Mouse (Mus musculus) v-Abl transformed pro-B cells (cell line): Measurements from ENCODE around the gene Rdh19.
"Not testable (repeated sequence)": the region's sequence is repeated elsewhere in the genome, so short reads cannot be mapped to it uniquely, and the experiment has no call there.

Experiments
- in situ Hi-C, 2 experiments: fragments of 400-800 bp; cut with MboI; formaldehyde crosslinking; loops; one replicate each; pipeline ENCODE4 v1.15.1; 2025; ENCODE audit not compliant: unreplicated experiment in 2 of 2

Rdh19 gene

DNA sequence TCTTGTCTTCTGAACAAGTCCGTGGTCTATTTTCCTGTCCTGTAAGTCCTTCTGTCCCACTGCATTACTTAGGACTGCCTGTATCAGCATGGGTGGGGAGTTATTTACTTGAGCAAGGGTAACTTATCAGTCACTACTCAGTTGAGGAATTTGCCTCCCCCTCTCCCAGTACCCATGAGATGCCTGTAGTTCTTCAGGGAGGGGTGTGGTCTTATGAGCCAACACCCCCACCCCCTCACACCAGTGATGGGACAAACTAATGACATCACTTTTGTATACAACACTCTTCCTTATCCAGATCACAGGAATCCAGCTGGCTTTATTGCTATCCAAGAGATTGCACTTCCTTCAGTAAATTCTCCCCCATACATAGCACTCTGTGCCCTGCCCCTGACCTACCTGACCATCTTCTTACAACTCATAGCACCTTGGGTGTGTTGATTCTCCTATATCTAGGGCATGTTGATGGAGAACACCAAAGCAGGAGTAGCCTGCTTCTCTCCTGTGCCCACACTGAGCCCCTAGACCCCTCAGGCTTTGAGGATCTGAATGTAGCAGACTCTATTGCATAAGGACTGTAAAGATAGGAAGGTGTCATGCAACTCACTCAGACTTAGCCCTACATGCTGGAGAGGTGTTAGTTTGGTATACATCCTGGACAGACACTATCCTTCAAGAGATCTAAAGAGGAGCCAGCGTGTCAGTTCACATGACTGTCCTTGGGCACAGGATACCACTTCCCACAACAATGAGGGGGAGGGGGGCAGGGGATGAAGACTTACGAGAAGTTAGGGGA is 28.7 kb downstream of the Rdh19 start:
- in situ Hi-C loops, result no loop called here

DNA sequence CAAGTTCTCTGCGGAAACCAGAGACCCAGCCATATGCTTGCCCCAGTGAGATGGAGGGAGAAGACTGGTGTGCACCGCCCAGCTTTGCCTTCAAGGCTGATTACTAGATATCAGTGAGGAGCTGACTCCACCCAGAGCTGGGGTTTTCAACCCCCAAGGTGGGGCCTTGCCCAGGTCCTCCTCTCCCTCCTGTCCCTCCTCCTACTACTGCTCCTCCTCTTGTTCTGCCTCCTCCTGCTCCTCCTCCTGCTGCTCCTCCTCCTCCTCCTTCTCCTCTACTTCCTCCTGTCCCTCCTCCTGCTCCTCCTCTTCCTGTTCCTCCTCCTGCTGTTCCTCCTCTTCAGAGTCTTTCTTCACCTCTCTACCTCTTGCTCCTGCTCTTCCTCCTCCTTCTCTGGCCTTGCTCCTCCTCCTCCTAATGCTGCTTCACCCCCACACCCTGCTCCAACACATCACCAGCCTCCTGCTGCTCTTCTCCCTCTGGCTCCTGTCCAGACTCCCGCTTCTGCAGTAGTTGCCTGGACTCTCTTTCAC is 29.5 kb downstream of the Rdh19 start:
- in situ Hi-C loops, result no loop called here

DNA sequence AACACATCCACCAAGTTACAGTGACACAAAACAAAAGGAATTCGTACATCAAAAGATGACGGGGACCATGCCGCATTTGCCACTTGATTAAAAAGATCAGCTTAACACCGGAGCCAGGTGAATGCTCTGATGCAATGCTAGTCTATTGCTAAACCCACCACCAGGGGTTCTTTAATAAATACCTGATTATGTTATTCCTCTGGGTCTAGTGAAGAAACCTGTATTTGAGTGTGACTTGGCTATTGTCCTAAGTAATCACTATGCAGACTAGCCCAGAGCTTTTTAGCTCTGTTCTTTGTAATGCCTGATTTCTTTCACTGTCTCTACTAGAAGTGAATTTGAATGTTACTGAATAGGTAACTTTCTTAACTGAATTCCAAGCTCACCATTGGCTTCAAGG is 31.3 kb downstream of the Rdh19 start:
- in situ Hi-C loops, result no loop called here

DNA sequence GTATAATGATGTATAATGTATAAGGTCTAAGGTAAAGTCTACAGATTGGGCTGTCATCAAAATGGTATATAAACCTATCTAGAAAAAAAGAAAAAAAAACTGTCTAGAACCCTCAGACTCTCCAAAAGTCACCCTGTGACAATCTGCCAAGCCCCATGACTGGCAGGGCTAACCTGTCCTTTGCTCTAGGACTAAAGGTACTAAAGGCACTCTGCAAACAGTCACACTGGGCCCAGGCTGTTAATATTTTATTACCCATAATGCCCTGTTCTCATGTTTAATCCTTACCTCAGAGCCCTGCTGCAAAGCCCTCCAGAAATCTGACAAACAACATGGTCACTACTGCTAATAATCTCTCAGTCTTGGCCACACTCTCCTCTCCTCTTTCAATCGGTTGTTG is 36.8 kb downstream of the Rdh19 start:
- in situ Hi-C loops, result no loop called here

DNA sequence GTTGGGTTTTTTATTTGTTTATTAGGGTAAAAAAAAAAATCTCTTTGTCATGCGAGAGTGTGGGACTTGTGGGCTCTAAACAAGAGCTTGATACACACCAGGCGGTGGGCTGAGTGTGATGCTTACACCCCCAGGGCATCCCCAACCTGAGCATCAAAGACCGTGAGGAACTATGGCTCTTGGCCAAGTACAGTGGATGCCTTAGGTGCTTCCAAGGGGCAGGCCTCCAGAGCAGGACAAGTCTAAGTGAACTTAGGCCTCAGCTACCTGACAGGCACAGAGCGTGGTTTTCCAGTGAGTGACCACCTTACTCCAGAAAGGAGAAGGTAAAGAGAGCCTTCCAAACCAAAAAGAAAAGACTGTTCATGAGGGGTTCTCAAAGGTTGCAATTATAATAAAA is 37.2 kb downstream of the Rdh19 start:
- in situ Hi-C loops, result no loop called here

DNA sequence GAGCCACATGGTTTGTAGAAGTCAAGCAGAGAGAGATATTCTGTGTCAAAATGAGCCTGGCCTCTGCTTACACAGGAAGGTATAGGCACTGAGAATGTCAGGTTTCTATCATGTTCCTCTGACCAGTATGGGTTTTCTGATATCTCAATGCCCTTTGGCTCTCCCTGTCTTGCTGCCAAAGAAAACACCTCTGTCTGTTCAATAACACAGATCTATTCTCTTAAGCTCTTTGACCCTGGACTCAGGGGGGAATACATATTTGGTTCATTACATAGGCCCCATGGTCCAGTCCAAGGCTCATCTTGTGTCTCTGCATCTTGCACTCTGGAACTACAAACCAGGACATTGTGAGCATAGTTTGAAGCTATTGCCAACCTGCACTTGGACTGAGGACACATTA is 38.9 kb downstream of the Rdh19 start, which contains the start of gene Rdh7:
Gene Rdh7 (minus strand): TSS at position 213 of the 400 bp plus-strand sequence.
- in situ Hi-C loops, result no loop called here

DNA sequence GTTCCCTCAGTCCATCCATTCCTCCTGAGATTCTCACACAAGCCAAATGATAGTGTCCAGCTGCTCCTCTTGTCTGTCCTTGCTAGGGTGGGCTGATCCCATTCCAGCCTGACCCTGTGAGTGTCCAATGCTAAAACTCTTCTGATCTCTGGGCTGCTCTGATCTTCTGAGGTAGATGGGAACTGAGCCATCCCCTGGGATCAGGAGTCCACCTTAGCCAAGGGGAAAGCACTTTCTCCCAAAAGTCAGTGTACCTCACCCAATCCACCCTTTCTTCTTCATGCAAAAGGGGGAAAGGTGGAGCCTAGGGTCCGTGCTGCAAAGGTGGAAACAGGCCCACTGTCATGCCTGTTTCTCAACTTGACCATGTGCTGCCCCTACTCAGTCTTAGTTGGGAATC is 41.8 kb downstream of the Rdh19 start:
- in situ Hi-C loops, result no loop called here

DNA sequence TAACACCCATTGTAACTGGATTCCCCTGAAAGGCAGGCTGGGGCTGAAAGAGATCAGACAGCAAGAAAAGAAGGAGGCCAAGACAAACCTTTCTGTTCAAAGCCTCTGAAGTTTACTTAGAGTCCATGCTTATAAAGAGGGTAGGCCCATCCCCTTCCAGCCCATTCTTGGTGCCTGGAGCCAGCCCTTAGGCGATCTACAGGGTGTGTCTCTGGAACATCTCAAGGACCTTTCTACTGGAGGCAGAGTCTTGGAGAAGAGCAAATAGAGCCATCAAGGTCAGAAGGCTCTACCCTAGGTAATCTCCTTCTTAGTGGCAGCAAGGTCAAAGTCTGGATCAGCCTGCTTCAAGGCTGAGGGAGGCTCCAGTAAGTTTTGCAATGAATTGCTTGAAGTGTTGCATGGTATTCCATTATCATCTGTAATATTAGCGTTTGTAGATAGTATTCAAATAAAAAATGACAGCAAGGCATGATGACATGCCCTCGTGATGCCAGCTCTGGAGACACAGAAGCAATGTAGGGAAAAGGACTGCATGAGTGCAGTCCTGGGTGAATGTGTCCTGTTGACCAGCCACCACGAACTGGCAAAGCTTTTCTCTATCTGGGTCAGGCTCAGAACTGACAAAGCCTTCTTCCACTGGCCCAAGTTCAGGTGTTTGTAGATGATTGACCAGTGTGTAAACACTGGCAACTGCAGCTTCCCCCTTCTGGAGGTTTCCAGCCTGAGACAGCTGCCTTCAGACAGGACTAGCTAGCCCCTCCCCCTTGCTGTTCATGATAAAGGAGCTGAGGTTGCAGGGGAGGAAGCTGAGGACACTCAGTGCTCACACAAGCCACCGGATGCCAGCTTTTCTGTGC is 43.7 kb downstream of the Rdh19 start:
- in situ Hi-C loops, result not testable (repeated sequence)

DNA sequence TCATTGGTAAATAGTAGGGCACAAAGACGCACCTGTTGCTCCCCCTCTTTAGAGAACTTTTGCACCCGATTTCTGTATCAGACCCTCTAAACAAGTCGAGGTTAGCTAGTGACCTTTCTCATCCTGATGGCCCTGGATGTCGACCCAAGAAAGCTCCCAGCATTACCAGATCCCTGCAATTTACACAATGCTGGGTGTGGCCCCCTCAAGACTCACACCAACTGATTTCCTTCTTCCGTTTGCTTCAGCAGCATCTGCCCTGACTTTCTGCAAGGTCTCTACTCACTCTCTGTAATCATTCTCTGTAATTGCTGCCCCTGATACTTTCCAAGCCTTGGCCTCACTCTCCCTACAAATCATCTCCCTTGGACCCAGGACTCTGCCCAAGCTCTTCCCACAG is 47.0 kb downstream of the Rdh19 start:
- in situ Hi-C loops, result no loop called here

DNA sequence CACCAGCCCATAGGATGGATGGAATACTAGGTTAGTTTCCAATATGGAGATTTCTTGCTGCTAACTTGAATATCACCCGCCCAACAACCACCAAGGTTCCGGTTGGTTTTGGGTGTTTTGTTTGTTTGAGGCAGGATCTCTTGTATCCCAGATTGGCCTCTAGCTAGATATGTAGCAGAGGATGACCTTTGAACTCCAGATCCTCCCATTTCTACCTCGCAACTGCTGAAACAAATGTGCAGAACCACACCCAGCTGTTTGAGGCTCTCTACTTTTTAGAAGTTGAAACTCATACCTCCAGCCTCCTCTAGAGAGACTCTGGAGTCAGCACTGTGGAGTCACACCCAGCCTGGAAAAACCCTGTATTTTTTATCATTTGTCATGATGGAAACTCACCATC is 47.8 kb downstream of the Rdh19 start:
- in situ Hi-C loops, result no loop called here

DNA sequence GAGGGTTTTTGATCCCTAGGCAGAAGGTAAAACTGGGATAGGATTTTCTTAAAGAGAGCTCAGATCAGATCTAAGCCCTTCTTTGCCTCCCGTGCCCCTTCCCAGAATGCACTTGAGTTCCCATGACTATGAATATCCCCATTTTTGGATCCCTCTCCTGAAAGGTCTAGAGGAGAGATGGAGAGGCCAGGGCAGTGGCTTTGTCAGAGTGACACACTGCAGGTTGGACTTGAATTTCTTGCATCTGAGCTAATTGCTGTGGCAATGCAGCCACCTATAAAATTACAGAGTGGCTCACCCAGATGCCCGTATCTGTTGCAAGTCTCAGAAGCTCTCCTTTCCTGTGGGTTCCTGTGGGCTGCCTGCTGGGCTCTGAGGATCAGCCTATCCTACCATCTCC is 48.5 kb downstream of the Rdh19 start, which contains the start of gene Sdr9c7:
Gene Sdr9c7 (plus strand): TSS at position 301 of the 400 bp plus-strand sequence.
- in situ Hi-C loops, result no loop called here

DNA sequence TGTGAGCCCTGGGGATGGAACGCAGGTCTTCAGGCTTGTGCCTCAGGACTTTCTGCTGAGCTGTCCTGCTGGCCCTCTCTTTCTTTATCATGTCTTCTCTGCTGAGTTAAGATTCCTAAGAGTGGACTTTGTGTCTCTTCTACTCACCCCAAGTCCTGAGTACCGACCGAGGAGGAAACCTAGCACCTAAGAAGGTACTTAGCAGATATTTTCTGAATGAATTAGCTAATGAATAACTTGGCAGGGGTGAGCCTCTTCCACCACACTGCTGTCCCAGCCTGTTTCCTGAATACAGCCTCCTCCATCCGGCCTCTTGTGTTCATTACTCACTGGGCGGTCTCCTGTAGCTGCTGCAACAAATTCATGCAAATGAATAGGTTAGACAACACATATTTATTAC is 50.1 kb downstream of the Rdh19 start:
- in situ Hi-C loops, result loop anchor here in 1 of 2 experiments (25.0 kb wide), 1 partner anchor 537 kb away; the partner anchor contains the start of genes Inhbc and Inhbe

DNA sequence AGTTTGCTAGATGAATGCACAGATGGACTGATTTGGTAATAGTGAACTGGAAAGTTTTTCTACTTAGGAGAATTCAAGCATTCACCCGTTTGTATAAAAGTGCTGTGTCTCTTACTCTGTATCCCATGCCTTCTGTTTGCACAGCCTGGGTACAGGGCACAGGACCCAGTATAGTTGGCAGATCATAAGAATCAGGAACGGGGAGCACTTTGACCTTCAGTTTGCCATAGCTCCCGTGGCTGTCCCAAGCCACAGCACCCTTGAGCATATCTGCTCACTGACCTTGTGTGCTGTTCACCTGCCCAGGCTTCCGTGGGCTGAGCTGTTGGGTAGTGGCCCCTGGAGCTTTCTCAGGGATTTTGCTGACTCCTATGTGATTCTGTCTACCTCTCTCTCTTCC is 52.0 kb downstream of the Rdh19 start:
- in situ Hi-C loops, result loop anchor here in 1 of 2 experiments (25.0 kb wide), 1 partner anchor 539 kb away; the partner anchor contains the start of genes Inhbc and Inhbe

DNA sequence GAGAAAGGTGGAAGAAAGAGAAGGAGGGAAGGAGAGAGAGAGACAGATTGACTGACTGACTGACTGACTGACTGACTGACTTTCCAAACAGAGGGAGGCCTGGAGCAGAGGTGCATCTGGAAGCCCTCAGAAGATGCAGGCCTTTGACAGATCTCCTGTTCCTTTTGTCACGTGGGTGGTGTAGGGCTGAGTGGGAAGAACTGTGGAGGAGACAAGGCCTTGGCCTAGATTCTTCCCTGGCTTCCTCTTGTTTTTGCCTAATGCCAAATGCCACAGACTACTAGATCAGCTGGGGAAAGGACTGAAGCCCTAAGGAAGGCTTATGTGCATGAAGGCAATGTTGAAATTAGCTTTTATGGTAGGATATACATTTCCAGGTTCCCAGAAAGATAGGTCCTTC is 53.4 kb downstream of the Rdh19 start:
- in situ Hi-C loops, result loop anchor here in 1 of 2 experiments (25.0 kb wide), 1 partner anchor 541 kb away; the partner anchor contains the start of genes Inhbc and Inhbe

DNA sequence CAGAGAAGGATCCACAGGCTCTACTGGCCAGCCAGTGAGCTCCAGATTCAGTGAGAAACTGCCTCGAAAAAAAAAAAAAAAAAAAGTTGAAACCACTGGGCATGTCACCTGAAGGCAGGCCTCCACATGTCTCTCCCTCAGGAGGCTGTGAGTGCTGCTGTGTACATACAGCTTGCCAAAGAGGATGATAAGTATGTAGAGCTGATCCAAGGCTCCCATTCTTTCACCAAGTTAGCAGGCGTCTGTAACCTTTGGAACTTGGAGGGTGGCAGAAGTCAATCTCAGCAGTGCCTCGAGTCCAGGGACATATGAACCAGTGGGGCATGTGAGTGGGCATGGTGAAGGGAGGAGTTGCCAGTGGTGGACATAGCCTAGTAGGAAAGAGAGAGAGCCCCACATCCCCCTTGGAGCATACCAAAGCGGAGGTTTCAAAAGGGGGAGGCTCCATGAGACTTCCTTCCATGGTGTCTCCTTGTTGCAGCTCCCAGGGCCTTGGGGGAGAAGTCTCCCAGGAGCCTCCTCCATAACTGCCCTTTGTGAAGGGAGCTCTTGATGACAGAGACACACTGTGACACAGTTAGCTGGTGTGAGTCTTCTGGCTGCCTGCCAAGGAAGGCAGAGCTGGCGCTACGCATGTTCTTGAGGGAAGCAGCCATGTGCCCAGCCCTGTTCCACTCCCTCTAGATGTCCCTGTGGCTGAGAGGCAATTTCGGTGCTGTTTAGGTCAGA is 55.2 kb downstream of the Rdh19 start:
- in situ Hi-C loops, result loop anchor here in 1 of 2 experiments (25.0 kb wide), 1 partner anchor 543 kb away; the partner anchor contains the start of genes Inhbc and Inhbe

DNA sequence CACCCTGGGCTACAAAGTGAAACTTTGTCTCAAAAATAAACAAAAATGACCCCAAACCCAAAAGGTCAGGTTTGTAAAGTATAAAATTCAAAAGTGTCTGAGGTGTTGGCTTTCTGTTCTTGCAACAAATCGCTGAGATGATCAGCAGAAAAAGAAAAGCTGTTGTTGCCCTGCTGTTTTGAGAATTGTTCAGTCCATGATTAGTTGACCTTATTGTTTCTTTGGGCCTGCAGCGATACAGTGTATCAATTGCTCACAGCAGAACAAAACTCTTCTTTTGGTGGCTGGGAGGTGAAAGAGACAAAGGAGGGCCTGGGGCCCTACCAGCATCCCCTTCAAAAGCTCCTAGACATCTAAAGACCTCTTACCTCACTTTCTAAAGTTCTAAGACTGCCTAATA is 56.4 kb downstream of the Rdh19 start:
- in situ Hi-C loops, result loop anchor here in 1 of 2 experiments (25.0 kb wide), 1 partner anchor 544 kb away; the partner anchor contains the start of genes Inhbc and Inhbe

DNA sequence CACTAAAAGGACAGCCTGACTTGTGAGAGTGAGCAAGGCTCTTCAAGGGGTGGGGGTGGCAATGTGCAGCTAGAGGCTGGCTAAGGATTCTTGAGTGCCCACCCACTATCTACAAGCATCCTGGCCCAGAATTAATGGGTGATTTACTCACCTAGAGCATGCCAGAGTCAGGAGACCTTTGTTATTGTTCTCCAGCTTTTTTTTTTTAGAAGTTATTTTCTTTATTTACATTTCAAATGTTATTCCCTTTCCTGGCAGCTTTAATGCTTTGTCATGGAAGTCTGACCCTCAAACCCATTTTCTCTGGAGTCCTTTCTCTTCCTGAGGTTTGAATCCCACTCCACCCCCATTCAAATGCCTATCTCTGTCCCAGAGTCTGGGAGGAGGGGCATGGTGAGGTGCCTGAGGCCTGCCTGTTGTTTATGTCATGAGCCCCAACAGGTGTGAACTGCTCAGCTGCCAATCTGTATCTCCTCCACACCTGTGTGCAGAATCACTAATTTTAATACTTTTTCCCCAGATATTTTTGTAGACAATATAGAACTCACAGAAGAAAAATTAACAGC is 57.7 kb downstream of the Rdh19 start:
- in situ Hi-C loops, result loop anchor here in 1 of 2 experiments (25.0 kb wide), 1 partner anchor 545 kb away; the partner anchor contains the start of genes Inhbc and Inhbe
